In genomic region chr17:56010681-56011080, GRCm38 (mm10) we compare ENCODE assay signal across 8 mouse cellular contexts. TPM values are rescaled to one million over a fixed set of nuclear protein-coding genes. Genes with fewer than 3 reads are reported as not detected.
DNase-seq lines count a peak whose midpoint lies in the region; ATAC-seq lines count a peak whose summit lies in the region.

No protein-coding gene starts in this region.

- H3K27ac ChIP-seq in kidney, embryonic 14.5 days (ENCODE audit: low read depth, low read length) = no peak overlapping the region
- H3K27ac ChIP-seq in liver, embryonic 15.5 days (replicated peaks) = no peak overlapping the region

- peak overlapping the region; percentile 97; the same call in 1 of the 2 replicates for H3K4me2 ChIP-seq in kidney, embryonic 14.5 days (replicated peaks; ENCODE audit: low read depth, low read length)
- H3K4me2 ChIP-seq in liver, embryonic 15.5 days = peak overlapping the region; percentile 99

- WGBS in kidney, embryonic 14.5 days = 9% methylated on average over 9 of the region's 9 CpGs
- WGBS in liver, embryonic 15.5 days (ENCODE audit: insufficient replicate concordance) = 1% methylated on average over 9 of the region's 9 CpGs

- H3K4me1 ChIP-seq in kidney, embryonic 14.5 days (ENCODE audit: control insufficient read depth, insufficient read depth, low read length) = peaks cover 13% of the 10 kb centered on the region
- H3K4me1 ChIP-seq in liver, embryonic 15.5 days (replicated peaks) = peaks cover 38% of the 10 kb centered on the region

- H3K4me3 ChIP-seq in kidney, embryonic 14.5 days (ENCODE audit: low read length) = no peak overlapping the region
- H3K4me3 ChIP-seq in liver, embryonic 15.5 days (replicated peaks) = peak overlapping the region; percentile 78; the same call in 1 of the 2 replicates

- H3K9ac ChIP-seq in kidney, embryonic 14.5 days (ENCODE audit: low read depth, low read length) = 0 out of 2 replicates have a peak overlapping the region, but pooled peaks have one; percentile 2
- H3K9ac ChIP-seq in liver, embryonic 15.5 days = no peak overlapping the region

- no peaks in the 10 kb centered on the region for H3K27me3 ChIP-seq in kidney, embryonic 14.5 days (ENCODE audit: control insufficient read depth, insufficient read depth, low read length)
- peaks cover 6% of the 10 kb centered on the region; the same call in 1 of the 2 replicates for H3K27me3 ChIP-seq in liver, embryonic 15.5 days

- no peak for ATAC-seq in kidney, embryonic 14.5 days (ENCODE audit: low FRiP score, low TSS enrichment)
- ATAC-seq in liver, embryonic 15.5 days (ENCODE audit: insufficient read depth) = no peak

- H3K9me3 ChIP-seq in kidney, embryonic 14.5 days (ENCODE audit: control insufficient read depth, low read length) = no peaks in the 10 kb centered on the region
- no peaks in the 10 kb centered on the region for H3K9me3 ChIP-seq in liver, embryonic 15.5 days (replicated peaks)

- DNase-seq in 3134 (ENCODE audit: extremely low read depth, insufficient read length, low spot score) = peak; percentile 81
- peak; percentile 82 to 94 for DNase-seq in adrenal gland, adult (ENCODE audit: inconsistent age in 2 of 2, low spot score in 1 of 2)
- DNase-seq in embryo, embryonic 11 days = peak; percentile 73
- peak; percentile 73 for DNase-seq in heart, adult 8-10 months (ENCODE audit: low spot score)
- DNase-seq in neural tube, embryonic 10.5 days (ENCODE audit: extremely low spot score, low spot score) = peak; percentile 90
- DNase-seq in testis, postnatal 14 days (ENCODE audit: low spot score) = peak; percentile 80

- H3K36me3 ChIP-seq in kidney, embryonic 14.5 days (ENCODE audit: control insufficient read depth, insufficient read depth, low read length) = peaks cover 42% of the 10 kb centered on the region
- H3K36me3 ChIP-seq in liver, embryonic 15.5 days (replicated peaks) = peaks cover 21% of the 10 kb centered on the region

RNA-seq across cellular contexts. Expression of gene Mpnd, which starts 5.2 kb away (rescaled TPM):
- total RNA-seq in heart, adult 8-10 months (2022) = 10 to 100 TPM; 78.9 to 90.4 (median 87.1) TPM
- 110 and 112 TPM in 2 replicates for polyA plus RNA-seq in kidney, embryonic 14.5 days (2014; fragmentation: Nextera tagmentation; extraction: Ambion mirVana)
- polyA plus RNA-seq in liver, embryonic 15.5 days (2015; fragmentation: Nextera tagmentation; extraction: Ambion mirVana) = 20.4 and 21.0 TPM in 2 replicates

RNA-seq across cellular contexts. Expression of gene Stap2, which starts 5.3 kb away (rescaled TPM):
- total RNA-seq in heart, adult 8-10 months (2022) = 10 to 100 TPM; 11.8 to 17.5 (median 14.4) TPM
- 13.7 and 14.6 TPM in 2 replicates for polyA plus RNA-seq in kidney, embryonic 14.5 days (2014; fragmentation: Nextera tagmentation; extraction: Ambion mirVana)
- polyA plus RNA-seq in liver, embryonic 15.5 days (2015; fragmentation: Nextera tagmentation; extraction: Ambion mirVana) = 3.3 and 3.9 TPM in 2 replicates

RNA-seq across cellular contexts. Expression of gene Fsd1, which starts 24.4 kb away (rescaled TPM):
- 1 to 10 TPM in 1 of 4 experiments, under 1 TPM in 1, not detected in 2; 0.52 to 1.6 TPM for total RNA-seq in heart, adult 8-10 months (2022)
- 20.7 and 25.7 TPM in 2 replicates for polyA plus RNA-seq in kidney, embryonic 14.5 days (2014; fragmentation: Nextera tagmentation; extraction: Ambion mirVana)
- polyA plus RNA-seq in liver, embryonic 15.5 days (2015; fragmentation: Nextera tagmentation; extraction: Ambion mirVana) = 0.13 and 0.50 TPM in 2 replicates

RNA-seq across cellular contexts. Expression of gene Sh3gl1, which starts 25.8 kb away (rescaled TPM):
- 10 to 100 TPM; 12.3 to 14.4 (median 13.3) TPM for total RNA-seq in heart, adult 8-10 months (2022)
- 145 and 155 TPM in 2 replicates for polyA plus RNA-seq in kidney, embryonic 14.5 days (2014; fragmentation: Nextera tagmentation; extraction: Ambion mirVana)
- 44.0 and 50.7 TPM in 2 replicates for polyA plus RNA-seq in liver, embryonic 15.5 days (2015; fragmentation: Nextera tagmentation; extraction: Ambion mirVana)

RNA-seq across cellular contexts. Expression of gene Chaf1a, which starts 29.6 kb away (rescaled TPM):
- 1 to 10 TPM in 3 of 4 experiments, under 1 TPM in 1; 0.84 to 1.9 (median 1.4) TPM for total RNA-seq in heart, adult 8-10 months (2022)
- polyA plus RNA-seq in kidney, embryonic 14.5 days (2014; fragmentation: Nextera tagmentation; extraction: Ambion mirVana) = 14.1 and 25.4 TPM in 2 replicates
- 16.6 and 18.5 TPM in 2 replicates for polyA plus RNA-seq in liver, embryonic 15.5 days (2015; fragmentation: Nextera tagmentation; extraction: Ambion mirVana)

Comparison
In these comparisons a context has a peak if more than half of its experiments do, and no peak if none do; other contexts are left out.
1. RNA of gene Fsd1, which starts 24.4 kb away (polyA plus RNA-seq): 20.7 to 25.7 TPM in kidney, embryonic 14.5 days; 0.13 to 0.50 TPM in liver, embryonic 15.5 days; every median in the first group is over 10 times any median in the second.
2. Peak in every context shown above with its lines, with median percentiles within 50 percentile points of each other: DNase-seq.